Mouse (Mus musculus): ENCODE results near the gene Mia2. TPM values are rescaled to one million over a fixed set of nuclear protein-coding genes. Genes with fewer than 3 reads are reported as not detected.
"Not testable (repeated sequence)": the region's sequence is repeated elsewhere in the genome, so short reads cannot be mapped to it uniquely, and the experiment has no call there.

The Mia2 gene
- 100 to 1,000 TPM; 113 to 123 TPM for total RNA-seq (2021)
- long read RNA-seq, experiment 1, partial matches to known transcripts = 4 of 89 reads
- long read RNA-seq, experiment 1, other reads (novel, unspliced or antisense) = 81 of 89 reads
- long read RNA-seq, experiment 2, partial matches to known transcripts = 6 of 90 reads
- long read RNA-seq, experiment 2, other reads (novel, unspliced or antisense) = 80 of 90 reads

DNA sequence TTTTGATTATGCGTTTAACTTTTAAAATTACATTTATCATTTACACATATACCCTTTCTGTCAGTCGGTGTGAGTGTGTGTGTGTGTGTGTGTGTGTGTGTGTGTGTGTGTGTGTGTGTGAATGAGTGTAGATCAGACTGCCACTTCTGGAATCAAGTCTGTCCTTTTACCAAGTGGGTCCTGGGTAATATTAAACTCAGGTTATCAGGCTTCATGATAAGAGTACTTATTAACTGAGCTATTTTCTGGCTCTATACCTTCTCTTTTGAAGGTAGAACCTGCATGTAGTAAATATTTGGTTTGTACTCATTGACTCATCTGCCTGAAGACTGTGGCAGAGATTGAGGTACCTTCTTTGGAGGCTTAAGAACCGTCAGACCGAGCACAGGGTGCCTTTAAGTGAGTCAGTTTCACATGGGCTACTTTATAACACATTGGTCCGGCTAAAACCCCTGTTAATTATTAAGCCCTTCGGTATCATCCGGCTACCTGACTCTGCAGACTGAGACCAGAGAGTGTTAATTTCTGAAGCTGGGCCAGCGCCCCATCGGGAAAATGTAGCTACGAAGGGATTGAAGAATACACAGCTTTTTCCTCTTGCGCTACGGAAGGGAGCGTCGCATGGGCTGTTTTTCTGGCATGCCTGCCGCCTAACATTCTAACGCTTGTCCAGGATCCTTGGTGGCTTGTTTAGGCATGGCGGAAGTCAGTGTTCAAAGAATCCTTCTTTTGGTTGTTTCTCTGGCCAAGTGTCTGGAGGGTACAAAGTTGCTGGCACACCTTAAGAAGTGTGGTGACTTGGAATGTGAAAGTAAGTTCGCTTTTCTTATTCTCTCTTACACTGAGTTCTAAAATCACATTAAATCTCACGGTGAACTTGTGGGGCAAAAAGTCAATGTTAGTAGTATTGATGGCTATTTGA lies at the start of gene Mia2:
Gene Mia2 (plus strand): TSS at position 696 of the 922 bp plus-strand sequence.
- Histone ChIP-seq H3K27ac (no peak within 1 kb of the TSS), H3K4me3 (no peak within 1 kb of the TSS)
- no peak for TF ChIP-seq CTCF (IDR thresholded peaks at IDR 0.05)
- intact Hi-C loops (cut with DNase I) = no loop called here
- DNase-seq = no peak

DNA sequence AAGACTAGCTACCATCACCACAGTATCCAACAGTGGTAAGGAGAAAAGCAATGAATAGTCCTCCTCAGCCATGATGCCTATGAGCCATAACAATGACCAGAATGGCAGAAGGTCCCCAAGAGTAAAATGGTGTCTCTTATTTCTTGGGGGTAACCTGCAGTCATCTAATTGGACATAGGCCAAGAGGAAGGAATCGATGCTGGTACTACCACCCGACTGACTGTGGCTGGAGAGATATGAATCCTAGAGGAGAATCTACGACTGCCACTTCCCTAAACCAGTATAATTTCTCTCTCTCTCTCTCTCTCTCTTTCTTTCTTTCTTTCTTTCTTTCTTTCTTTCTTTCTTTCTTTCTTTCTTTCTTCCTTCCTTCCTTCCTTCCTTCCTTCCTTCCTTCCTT lies 43.1 kb upstream of the Mia2 start:
- no peak for DNase-seq
- intact Hi-C loops (cut with DNase I) = no loop called here
- no peak overlapping the region for H3K27ac ChIP-seq
- H3K4me3 ChIP-seq = no peak overlapping the region
- no peak for TF ChIP-seq CTCF (IDR thresholded peaks at IDR 0.05)

DNA sequence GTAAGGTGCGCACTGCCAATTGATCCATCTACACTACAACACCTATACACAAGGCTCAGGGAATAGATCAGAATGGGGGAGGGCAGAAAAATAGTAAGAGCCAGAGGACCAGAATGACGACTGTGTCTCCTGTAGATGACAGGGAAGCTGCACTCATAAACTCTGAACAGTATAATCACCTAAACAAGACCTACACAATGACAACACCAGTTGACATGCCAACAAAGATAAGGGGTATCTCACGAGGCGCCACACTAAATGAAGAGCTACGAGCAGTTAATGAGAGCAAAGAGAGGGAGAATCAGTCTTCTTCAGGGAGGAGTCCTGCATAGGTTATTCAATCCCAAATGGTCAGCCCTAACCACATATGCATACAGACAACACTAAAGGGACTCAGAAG lies 42.4 kb upstream of the Mia2 start:
- TF ChIP-seq CTCF (IDR thresholded peaks at IDR 0.05) = no peak
- intact Hi-C loops (cut with DNase I) = no loop called here
- DNase-seq = no peak
- Histone ChIP-seq H3K27ac (no peak overlapping the region), H3K4me3 (no peak overlapping the region)

DNA sequence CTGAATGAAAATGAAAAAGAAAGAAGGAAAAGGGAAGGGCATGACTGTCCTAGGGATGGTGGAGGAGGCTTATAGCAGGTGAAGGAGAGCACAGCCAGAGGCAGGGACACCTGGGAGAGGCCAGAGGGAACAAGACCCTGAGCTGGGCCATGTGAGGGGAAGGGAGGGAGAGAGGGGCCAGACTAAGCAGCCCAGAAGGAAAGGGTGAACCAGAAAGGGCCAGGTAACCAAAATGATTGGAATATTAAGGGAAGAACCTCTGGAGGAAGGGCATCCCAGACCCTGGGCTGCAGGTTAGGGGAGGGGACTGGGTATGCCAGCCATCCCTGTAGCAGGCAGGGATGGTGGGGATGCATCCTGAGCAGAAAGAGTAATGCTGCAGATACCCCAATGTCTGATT lies 41.6 kb upstream of the Mia2 start:
- Histone ChIP-seq H3K4me3 (no peak overlapping the region), H3K27ac (no peak overlapping the region)
- TF ChIP-seq CTCF (IDR thresholded peaks at IDR 0.05) = no peak
- no peak for DNase-seq
- intact Hi-C loops (cut with DNase I) = no loop called here

DNA sequence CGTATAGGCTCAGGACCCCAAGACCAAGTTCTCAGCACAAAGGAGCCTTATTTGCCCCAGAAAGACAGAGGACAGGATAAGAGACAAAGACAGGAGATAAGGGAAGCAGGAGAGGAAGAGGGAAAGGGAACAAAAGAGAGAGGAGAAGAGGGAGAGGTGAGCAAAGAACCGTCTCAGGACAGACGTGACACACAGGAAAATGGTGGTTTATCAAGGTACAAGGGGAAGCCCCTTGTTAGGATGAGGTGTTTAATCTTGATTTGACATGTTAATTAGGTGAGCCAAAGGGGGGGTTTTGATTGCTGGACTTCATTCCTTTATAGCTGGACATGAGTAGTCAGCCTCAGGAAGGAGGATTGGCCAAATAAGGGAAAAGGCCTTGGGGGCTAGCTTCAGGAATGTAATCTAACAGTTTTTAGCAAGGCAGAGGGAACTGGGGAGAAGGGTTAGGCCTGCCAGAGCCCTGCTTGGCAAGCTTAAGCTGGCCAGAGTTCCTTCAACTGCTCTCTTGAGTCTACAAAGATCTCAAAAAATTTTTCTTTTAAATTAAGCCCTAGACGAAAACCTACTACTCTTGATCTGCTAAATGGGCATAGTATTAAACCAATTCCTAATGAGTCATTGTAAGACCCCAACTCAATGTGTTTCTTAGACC lies 40.3 kb upstream of the Mia2 start:
- intact Hi-C loops (cut with DNase I) = no loop called here
- Histone ChIP-seq H3K4me3 (no peak overlapping the region), H3K27ac (no peak overlapping the region)
- no peak for DNase-seq
- TF ChIP-seq CTCF (IDR thresholded peaks at IDR 0.05) = no peak

DNA sequence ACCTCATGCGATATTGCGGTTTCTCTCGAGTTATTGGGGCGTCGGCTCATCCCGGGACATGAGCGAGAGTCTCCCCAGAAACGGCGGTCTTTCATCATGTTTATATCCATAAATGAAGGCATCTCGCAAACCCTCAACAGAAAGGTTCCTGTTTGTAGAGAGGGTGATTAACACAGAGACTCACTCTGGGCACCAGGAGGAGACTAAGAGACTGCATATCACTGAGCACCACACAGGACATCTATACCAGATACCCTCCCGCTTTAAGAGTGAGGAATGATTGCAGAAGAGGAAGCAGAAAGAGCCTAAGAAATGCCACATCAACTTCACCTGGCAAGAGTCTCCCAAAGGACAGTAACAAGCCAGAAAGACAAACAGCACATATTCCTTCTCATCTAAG lies 39.4 kb upstream of the Mia2 start:
- Histone ChIP-seq H3K4me3 (no peak overlapping the region), H3K27ac (no peak overlapping the region)
- TF ChIP-seq CTCF (IDR thresholded peaks at IDR 0.05) = no peak
- intact Hi-C loops (cut with DNase I) = no loop called here
- DNase-seq = no peak

DNA sequence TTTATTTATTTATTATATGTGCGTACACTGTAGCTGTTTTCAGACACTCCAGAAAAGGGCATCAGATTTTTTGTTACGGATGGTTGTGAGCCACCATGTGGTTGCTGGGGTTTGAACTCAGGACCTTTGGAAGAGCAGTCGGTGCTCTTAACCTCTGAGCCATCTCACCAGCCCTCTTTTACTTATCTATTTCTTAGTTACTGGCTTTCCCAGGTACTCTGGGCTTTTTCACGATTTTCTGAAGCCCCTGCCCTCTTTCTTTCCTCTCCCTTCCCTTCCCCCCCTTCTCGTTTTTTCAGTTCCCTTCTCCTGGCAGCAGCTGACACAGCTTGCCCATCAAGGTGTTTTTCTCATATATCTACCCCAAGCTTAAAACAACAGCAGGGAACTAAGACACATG lies 37.4 kb upstream of the Mia2 start:
- intact Hi-C loops (cut with DNase I); DNase-seq; H3K27ac ChIP-seq; H3K4me3 ChIP-seq: not testable (repeated sequence)

DNA sequence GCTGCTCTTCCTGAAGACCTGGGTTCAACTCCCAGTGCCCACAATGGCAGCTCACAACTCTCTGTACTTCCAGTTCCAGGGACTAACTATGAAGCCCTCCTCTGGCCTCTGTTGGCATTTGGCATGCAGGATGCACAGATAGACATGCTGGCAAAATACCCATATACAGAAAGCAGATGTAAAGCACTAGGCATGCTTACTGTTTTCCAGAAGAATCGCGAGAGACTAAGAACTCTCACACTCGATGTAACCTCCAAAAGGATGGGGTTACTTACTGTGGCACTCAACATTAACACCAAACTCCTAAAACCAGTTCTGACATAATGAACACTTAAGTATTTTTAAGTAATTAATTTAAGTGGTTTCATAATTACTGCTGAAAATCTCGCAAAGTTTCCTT lies 35.3 kb upstream of the Mia2 start:
- Histone ChIP-seq H3K27ac (peak overlapping the region; percentile 96), H3K4me3 (peak overlapping the region; percentile 84)
- no peak for DNase-seq
- no peak for TF ChIP-seq CTCF (IDR thresholded peaks at IDR 0.05)
- intact Hi-C loops (cut with DNase I) = loop anchor here (2.0 kb wide), 1 partner anchor 48 kb away; the partner anchor contains the start of genes Gemin2 and Sec23a

DNA sequence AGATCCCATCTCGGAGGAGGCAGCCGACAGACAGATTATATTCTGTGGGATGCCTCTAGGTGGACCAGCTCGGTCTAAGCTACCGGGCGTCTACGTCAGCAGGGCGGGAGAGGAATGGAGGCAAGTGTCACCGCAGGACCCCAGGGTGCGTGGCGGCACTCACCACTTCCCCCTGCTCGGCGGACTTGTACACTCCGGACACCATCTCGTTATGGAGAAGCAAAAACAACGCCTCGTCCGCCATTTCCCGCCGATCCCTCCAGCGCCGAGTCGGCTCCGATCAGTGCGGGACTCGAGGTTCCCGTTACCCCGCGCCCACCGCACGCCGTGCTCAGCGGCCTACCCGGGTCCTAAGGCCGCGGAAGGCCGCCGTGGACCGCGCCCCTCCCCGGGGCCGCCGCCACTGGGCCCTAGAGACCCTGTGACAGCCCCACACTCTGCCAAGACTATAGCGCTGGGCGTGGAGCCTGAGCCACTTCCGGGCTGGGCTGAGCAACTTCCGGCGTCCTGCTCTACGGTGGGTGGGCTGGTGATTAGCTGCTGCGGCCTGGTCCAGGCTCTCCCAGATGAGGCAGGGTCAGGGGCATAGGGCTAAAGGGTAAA lies 34.5 kb upstream of the Mia2 start, which contains the start of gene Trappc6b:
Gene Trappc6b (minus strand): TSS at position 480 of the 603 bp plus-strand sequence.
- H3K4me3 ChIP-seq = peak within 1 kb of the TSS; percentile 84
- DNase-seq = peak; percentile 90
- intact Hi-C loops (cut with DNase I) = loop anchor here (2.0 kb wide), 1 partner anchor 48 kb away; the partner anchor contains the start of genes Gemin2 and Sec23a
- peak within 1 kb of the TSS; percentile 96 for H3K27ac ChIP-seq
- TF ChIP-seq CTCF (IDR thresholded peaks at IDR 0.05) = peak; percentile 29; the same call in 1 of the 2 replicates

DNA sequence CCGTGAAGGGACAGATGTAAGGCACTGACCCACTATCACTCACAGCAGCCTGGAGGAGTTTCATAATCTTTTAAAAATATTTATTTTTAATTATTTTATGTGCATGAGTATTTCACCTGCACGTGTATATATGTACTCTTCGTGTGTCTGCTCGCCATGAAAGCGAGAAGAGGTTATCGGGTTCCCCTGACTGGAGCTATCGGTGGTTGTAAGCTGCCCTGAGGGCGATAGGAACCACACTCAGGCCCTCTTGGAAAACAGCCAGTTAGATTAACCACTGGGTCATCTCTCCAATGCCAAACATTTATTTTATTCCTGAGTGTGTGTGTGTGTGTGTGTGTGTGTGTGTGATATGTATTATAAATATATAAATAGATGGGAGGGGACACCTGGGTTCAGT lies 30.8 kb upstream of the Mia2 start:
- TF ChIP-seq CTCF (IDR thresholded peaks at IDR 0.05) = no peak
- Histone ChIP-seq H3K27ac (no peak overlapping the region), H3K4me3 (no peak overlapping the region)
- no peak for DNase-seq
- intact Hi-C loops (cut with DNase I) = no loop called here

DNA sequence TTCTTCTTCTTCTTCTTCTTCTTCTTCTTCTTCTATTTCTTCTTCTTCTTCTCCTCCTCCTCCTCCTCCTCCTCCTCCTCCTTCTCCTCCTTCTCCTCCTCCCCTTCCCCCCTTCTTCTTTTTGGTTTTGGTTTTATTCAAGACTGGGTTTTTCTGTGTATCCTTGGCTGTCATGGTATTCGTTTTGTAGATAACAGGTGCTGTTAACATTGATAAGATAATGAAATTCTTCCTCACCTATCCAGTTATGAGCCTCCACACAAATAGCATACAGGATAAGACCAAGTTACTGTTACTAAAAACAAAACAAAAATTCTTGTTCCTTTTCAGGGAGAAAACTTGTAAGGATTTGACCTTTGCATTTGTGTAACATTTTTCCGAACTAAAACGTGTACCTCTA lies 29.8 kb upstream of the Mia2 start:
- intact Hi-C loops (cut with DNase I) = loop anchor here (2.0 kb wide), 2 partner anchors 65 to 153 kb away; partner anchors contain the start of gene Fbxo33
- no peak for DNase-seq
- TF ChIP-seq CTCF (IDR thresholded peaks at IDR 0.05) = no peak
- peak overlapping the region; percentile 96 for H3K27ac ChIP-seq
- peak overlapping the region; percentile 94 for H3K4me3 ChIP-seq

DNA sequence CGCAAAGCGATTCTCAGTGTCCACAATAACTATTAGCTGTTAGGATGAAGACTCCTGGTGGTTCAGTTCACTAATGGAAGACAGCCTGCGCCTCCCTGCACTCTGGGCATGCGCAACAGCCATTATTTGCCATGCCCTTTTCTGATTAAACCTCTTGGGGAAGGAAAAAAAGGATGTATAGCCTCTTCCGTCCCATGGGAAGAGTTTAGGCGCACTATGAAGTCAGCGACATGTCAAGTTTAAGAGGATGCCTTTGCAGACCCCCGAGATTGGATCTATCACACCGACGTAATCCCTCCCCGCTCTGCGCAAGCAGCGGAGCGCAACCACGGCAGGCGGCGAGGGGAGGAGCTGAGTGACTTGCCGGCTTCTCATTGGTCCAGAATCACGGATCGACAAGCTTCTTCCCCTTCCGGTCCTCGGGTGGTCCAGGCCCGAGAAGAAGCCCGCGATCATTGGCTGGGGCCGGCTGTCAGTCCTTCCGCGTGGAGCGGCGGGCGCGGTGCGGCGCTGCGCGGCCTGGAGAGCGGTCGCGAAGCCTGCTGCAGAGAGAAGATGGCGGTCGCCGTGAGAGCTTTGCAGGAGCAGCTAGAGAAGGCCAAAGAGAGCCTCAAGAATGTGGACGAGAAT lies 29.0 kb upstream of the Mia2 start, which contains the start of gene Pnn:
Gene Pnn (plus strand): TSS at position 437 of the 630 bp plus-strand sequence.
- Histone ChIP-seq H3K27ac (peak within 1 kb of the TSS; percentile 96), H3K4me3 (peak within 1 kb of the TSS; percentile 94)
- DNase-seq = peak; percentile 98
- intact Hi-C loops (cut with DNase I) = loop anchor here (2.0 kb wide), 2 partner anchors 64 to 152 kb away; partner anchors contain the start of gene Fbxo33
- peak; percentile 43 for TF ChIP-seq CTCF (IDR thresholded peaks at IDR 0.05)
